Mouse (Mus musculus): ENCODE data around the gene Fgfbp1.

GRCm38 (mm10) chr5:43948748-43949275 is 32.8 kb downstream of the Fgfbp1 start:
- TF ChIP-seq POLR2A (IDR thresholded peaks at IDR 0.05; ENCODE audit: borderline replicate concordance, extremely low read depth, low read depth, low read length) (no peak), CTCF (IDR thresholded peaks at IDR 0.05; ENCODE audit: insufficient read depth, low read length) (no peak)
